Mouse (Mus musculus) kidney, embryonic 16.5 days (tissue): ENCODE measurements around the gene Gm21987. TPM values are rescaled to one million over a fixed set of nuclear protein-coding genes. Genes with fewer than 3 reads are reported as not detected.
A peak's percentile ranks its signal among the peaks of the same experiment; 100 is the strongest.

Experiments
- ATAC-seq: fragments of 200-750 bp; cut with Nextera tagmentation; 2 replicates; pipeline ENCODE4 v1.8.0; 2017; ENCODE audit warnings: moderate TSS enrichment; ENCODE audit not compliant: low FRiP score, low TSS enrichment
- H3K27ac ChIP-seq: fragments of 300-500 bp; sonication (generic); 2 replicates; pipeline ENCODE4 v1.5.1; 2014; ENCODE audit warnings: low read length
- H3K27me3 ChIP-seq: fragments of 300-500 bp; sonication (generic); 2 replicates; pipeline ENCODE4 v1.6.1; 2014; ENCODE audit warnings: low read length, control low read depth, mixed read lengths; ENCODE audit not compliant: insufficient read depth
- H3K36me3 ChIP-seq: fragments of 300-500 bp; sonication (generic); 2 replicates; pipeline ENCODE4 v1.6.1; 2014; ENCODE audit warnings: low read length, control low read depth, mixed read lengths; ENCODE audit not compliant: insufficient read depth
- H3K4me1 ChIP-seq: fragments of 300-500 bp; sonication (generic); 2 replicates; pipeline ENCODE4 v1.6.1; 2014; ENCODE audit warnings: low read length, control low read depth, mixed read lengths; ENCODE audit not compliant: insufficient read depth
- H3K4me2 ChIP-seq: fragments of 300-500 bp; sonication (generic); replicated peaks from 2 replicates; pipeline ENCODE4 v1.6.1; 2014; ENCODE audit warnings: low read depth, low read length
- H3K4me3 ChIP-seq: fragments of 300-500 bp; sonication (generic); 2 replicates; pipeline ENCODE4 v1.5.1; 2014; ENCODE audit warnings: mild to moderate bottlenecking, low read length
- H3K9ac ChIP-seq: fragments of 300-500 bp; sonication (generic); replicated peaks from 2 replicates; pipeline ENCODE4 v1.6.1; 2014; ENCODE audit warnings: low read length
- H3K9me3 ChIP-seq: fragments of 300-500 bp; sonication (generic); 2 replicates; pipeline ENCODE4 v1.6.1; 2016; ENCODE audit warnings: low read length, control low read depth
- WGBS: fragments of 180-500 bp; shearing (Covaris S2); extraction: QIAGEN DNeasy Blood & Tissue Kit; methylation state at CpG from one replicate; pipeline ENCODE4 v1.1.7; 2014; 5-methylcytosine and 5-hydroxymethylcytosine counted together
- polyA plus RNA-seq: library from polyadenylated mRNA; unstranded; fragments of >200 nt; fragmentation: Nextera tagmentation; extraction: Ambion mirVana; gene quantifications from 2 replicates; pipeline ENCODE4 v1.2.1, GENCODE M21; 2015

Gm21987 gene
- polyA plus RNA-seq, 1 experiment from 2014 or later = not detected

GRCm38 (mm10) chr16:38398266-38398665 is 51.4 kb downstream of the Gm21987 start:
- Histone ChIP-seq H3K4me1 (peaks cover 23% of the 10 kb centered on the region), H3K9ac (no peak overlapping the region), H3K36me3 (no peaks in the 10 kb centered on the region), H3K4me2 (no peak overlapping the region), H3K27me3 (no peaks in the 10 kb centered on the region), H3K27ac (no peak overlapping the region), H3K9me3 (0 out of 2 replicates have a peak, but pooled peaks cover 3% of the 10 kb centered on the region), H3K4me3 (no peak overlapping the region)
- ATAC-seq = peak; percentile 44; the same call in 1 of the 2 replicates
- 88% methylated on average over 6 of the region's 6 CpGs for WGBS

DNA sequence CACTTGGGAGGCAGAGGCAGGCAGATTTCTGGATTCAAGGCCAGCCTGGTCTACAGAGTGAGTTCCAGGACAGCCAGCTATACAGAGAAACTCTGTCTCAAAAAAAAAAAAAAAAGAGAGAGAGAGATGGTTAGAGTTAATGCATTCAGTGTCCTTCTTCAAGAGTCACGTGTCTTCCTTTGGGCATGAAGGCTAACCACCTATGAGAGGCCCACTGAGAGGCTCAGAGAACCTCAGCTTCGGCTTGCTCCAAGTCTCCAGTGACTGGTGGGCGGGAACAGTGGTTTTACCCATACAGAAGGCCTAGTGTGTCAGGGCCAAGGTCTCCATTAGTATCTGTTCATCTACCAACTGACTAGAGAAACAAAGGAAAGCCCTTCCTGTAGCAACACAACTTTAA is 52.2 kb downstream of the Gm21987 start:
- Histone ChIP-seq H3K27ac (peak overlapping the region; percentile 88), H3K4me2 (peak overlapping the region; percentile 66), H3K4me1 (peaks cover 23% of the 10 kb centered on the region), H3K4me3 (peak overlapping the region; percentile 37; the same call in 1 of the 2 replicates), H3K36me3 (no peaks in the 10 kb centered on the region), H3K9ac (peak overlapping the region; percentile 69), H3K27me3 (no peaks in the 10 kb centered on the region), H3K9me3 (0 out of 2 replicates have a peak, but pooled peaks cover 3% of the 10 kb centered on the region)
- 66% methylated on average over 3 of the region's 3 CpGs for WGBS
- ATAC-seq = peak; percentile 3; the same call in 1 of the 2 replicates

GRCm38 (mm10) chr16:38399531-38400231 is 52.8 kb downstream of the Gm21987 start:
- no peaks in the 10 kb centered on the region for H3K36me3 ChIP-seq
- H3K4me1 ChIP-seq = peaks cover 23% of the 10 kb centered on the region
- WGBS = 6% methylated on average over 17 of the region's 17 CpGs
- ATAC-seq = peak; percentile 91
- H3K9me3 ChIP-seq = 0 out of 2 replicates have a peak, but pooled peaks cover 3% of the 10 kb centered on the region
- peak overlapping the region; percentile 37 for H3K4me3 ChIP-seq
- H3K9ac ChIP-seq = peak overlapping the region; percentile 69
- H3K27me3 ChIP-seq = no peaks in the 10 kb centered on the region
- H3K27ac ChIP-seq = peak overlapping the region; percentile 88
- peak overlapping the region; percentile 66 for H3K4me2 ChIP-seq

- H3K27me3 ChIP-seq = no peaks in the 10 kb centered on the region
- H3K9me3 ChIP-seq = 0 out of 2 replicates have a peak, but pooled peaks cover 3% of the 10 kb centered on the region
- peak overlapping the region; percentile 69 for H3K9ac ChIP-seq
- peak overlapping the region; percentile 88 for H3K27ac ChIP-seq
- ATAC-seq = 0 out of 2 replicates have a peak, but pooled peaks have one; percentile 2
- H3K4me3 ChIP-seq = peak overlapping the region; percentile 37
- no peaks in the 10 kb centered on the region for H3K36me3 ChIP-seq
- H3K4me2 ChIP-seq = peak overlapping the region; percentile 66
- H3K4me1 ChIP-seq = peaks cover 23% of the 10 kb centered on the region
- WGBS = 85% methylated on average over 9 of the region's 9 CpGs
Observed at GRCm38 (mm10) chr16:38400311-38400960, 53.6 kb downstream of the Gm21987 start.

GRCm38 (mm10) chr16:38401468-38401867 is 54.6 kb downstream of the Gm21987 start:
- no peak for ATAC-seq
- Histone ChIP-seq H3K27me3 (no peaks in the 10 kb centered on the region), H3K27ac (no peak overlapping the region), H3K36me3 (no peaks in the 10 kb centered on the region), H3K9me3 (0 out of 2 replicates have a peak, but pooled peaks cover 3% of the 10 kb centered on the region), H3K4me2 (no peak overlapping the region), H3K4me1 (peaks cover 17% of the 10 kb centered on the region), H3K9ac (no peak overlapping the region), H3K4me3 (no peak overlapping the region)
- WGBS = 89% methylated on average over 6 of the region's 6 CpGs

- H3K36me3 ChIP-seq = no peaks in the 10 kb centered on the region
- H3K4me3 ChIP-seq = no peak overlapping the region
- H3K4me1 ChIP-seq = peaks cover 16% of the 10 kb centered on the region
- no peak overlapping the region for H3K9ac ChIP-seq
- WGBS = 90% methylated on average over 7 of the region's 7 CpGs
- H3K9me3 ChIP-seq = 0 out of 2 replicates have a peak, but pooled peaks cover 3% of the 10 kb centered on the region
- no peaks in the 10 kb centered on the region for H3K27me3 ChIP-seq
- H3K4me2 ChIP-seq = no peak overlapping the region
- ATAC-seq = no peak
- H3K27ac ChIP-seq = no peak overlapping the region
Observed at GRCm38 (mm10) chr16:38403639-38404038, 56.8 kb downstream of the Gm21987 start.

DNA sequence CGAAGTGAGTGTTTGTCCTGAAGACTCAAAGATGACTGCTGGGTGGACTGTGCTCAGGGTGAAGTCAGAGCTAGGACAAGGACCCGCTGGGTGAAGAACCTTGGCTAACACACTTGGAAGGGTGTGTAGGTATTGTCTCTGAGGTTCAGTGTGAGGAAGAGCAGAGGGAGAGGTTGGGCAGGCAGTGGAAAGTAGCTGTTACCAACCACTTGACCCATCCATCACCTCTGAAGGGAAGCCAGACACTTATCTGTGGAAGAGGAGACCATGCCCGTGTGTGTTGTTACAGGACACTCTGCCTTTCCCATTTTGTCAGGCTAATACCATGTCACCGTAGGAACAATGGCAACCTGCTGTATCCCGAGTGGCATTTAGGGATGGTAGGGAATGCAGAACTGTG is 59.5 kb downstream of the Gm21987 start:
- Histone ChIP-seq H3K4me2 (no peak overlapping the region), H3K36me3 (no peaks in the 10 kb centered on the region), H3K4me1 (no peaks in the 10 kb centered on the region), H3K9me3 (0 out of 2 replicates have a peak, but pooled peaks cover 3% of the 10 kb centered on the region), H3K4me3 (no peak overlapping the region), H3K27ac (no peak overlapping the region), H3K9ac (no peak overlapping the region), H3K27me3 (no peaks in the 10 kb centered on the region)
- WGBS = 84% methylated on average over 5 of the region's 5 CpGs
- no peak for ATAC-seq

DNA sequence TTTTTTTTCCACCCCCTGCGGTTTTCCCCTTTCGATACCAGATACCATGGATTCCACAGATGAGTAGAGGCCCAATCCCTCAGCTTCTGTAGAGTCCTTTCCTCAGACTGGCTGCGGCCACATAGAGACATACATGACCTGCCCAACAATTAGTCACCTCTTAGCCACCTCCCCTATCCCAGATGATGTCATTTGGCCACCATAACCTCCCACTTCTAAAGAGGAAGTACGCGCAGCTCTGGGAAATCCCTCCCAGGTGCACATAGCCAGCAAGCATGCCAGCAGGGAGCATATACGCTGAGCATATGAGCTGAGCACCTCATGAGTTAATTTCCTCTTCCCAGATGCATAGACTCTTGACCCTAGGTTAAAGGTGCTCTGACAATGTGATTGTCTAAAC is 59.9 kb downstream of the Gm21987 start:
- Histone ChIP-seq H3K27ac (no peak overlapping the region), H3K4me3 (no peak overlapping the region), H3K36me3 (no peaks in the 10 kb centered on the region), H3K9me3 (0 out of 2 replicates have a peak, but pooled peaks cover 3% of the 10 kb centered on the region), H3K27me3 (no peaks in the 10 kb centered on the region), H3K9ac (no peak overlapping the region), H3K4me2 (no peak overlapping the region), H3K4me1 (no peaks in the 10 kb centered on the region)
- WGBS = 84% methylated on average over 6 of the region's 6 CpGs
- ATAC-seq = no peak

GRCm38 (mm10) chr16:38407584-38407983 is 60.7 kb downstream of the Gm21987 start:
- Histone ChIP-seq H3K36me3 (no peaks in the 10 kb centered on the region), H3K4me1 (no peaks in the 10 kb centered on the region), H3K4me3 (no peak overlapping the region), H3K4me2 (no peak overlapping the region), H3K27ac (no peak overlapping the region), H3K9me3 (0 out of 2 replicates have a peak, but pooled peaks cover 3% of the 10 kb centered on the region), H3K27me3 (no peaks in the 10 kb centered on the region), H3K9ac (no peak overlapping the region)
- ATAC-seq = no peak
- 42% methylated on average over 5 of the region's 5 CpGs for WGBS

- H3K27me3 ChIP-seq = no peaks in the 10 kb centered on the region
- no peak overlapping the region for H3K4me3 ChIP-seq
- WGBS = 100% methylated on average over 5 of the region's 8 CpGs
- no peak overlapping the region for H3K4me2 ChIP-seq
- no peak for ATAC-seq
- no peaks in the 10 kb centered on the region for H3K4me1 ChIP-seq
- no peak overlapping the region for H3K27ac ChIP-seq
- no peaks in the 10 kb centered on the region for H3K9me3 ChIP-seq
- H3K9ac ChIP-seq = no peak overlapping the region
- H3K36me3 ChIP-seq = no peaks in the 10 kb centered on the region
Observed at GRCm38 (mm10) chr16:38408416-38408815, 61.6 kb downstream of the Gm21987 start.
